Mouse (Mus musculus): Measurements from ENCODE around the gene Nedd9. TPM values are rescaled to one million over a fixed set of nuclear protein-coding genes. Genes with fewer than 3 reads are reported as not detected.

Nedd9 gene
- polyA plus RNA-seq, 1 experiment = not detected

DNA sequence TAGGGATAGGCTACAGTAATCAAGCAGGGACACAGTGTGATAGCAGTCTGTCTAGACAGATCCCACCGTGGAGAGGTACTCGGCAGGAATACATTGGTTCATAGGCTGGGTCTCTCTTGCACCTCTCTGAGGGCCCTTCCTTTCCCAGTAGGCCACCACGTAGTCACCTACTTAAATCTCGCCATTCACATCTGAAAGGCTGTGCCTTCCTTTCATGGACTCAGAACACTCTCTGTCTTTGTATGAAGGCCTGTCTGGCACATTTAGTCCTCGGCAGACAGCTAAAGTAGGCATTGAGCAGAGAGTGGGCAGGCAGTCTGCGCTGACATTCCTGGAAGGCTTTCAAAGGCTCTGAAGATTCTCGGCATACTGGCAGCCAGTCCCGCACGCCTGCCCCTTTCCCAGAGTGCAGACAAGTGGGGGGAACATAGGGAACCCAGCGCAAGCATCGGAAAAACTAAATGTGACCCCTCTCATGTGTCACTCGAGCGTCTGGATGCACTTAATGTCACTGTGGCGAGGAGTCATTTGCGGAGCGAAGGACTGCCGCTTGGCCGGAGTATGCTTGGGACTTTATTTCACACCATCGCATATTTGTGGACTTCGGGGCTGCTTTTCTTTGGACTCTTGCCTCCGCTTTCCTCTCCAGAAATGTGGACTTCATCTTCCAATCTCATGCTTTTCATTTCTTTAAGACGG, 147.4 kb downstream of the Nedd9 start:
- TF ChIP-seq TAL1 (IDR thresholded peaks at IDR 0.05; ENCODE audit: low read length) (no peak), GATA1 (IDR thresholded peaks at IDR 0.05; ENCODE audit: low read length) (no peak)
- Histone ChIP-seq H3K9me3 (ENCODE audit: control insufficient read depth, low read length) (no peaks in the 10 kb centered on the region), H3K4me3 (replicated peaks) (no peak overlapping the region), H3K36me3 (ENCODE audit: control insufficient read depth) (no peaks in the 10 kb centered on the region), H3K4me1 (ENCODE audit: control insufficient read depth) (no peaks in the 10 kb centered on the region), H3K27me3 (ENCODE audit: control insufficient read depth) (no peaks in the 10 kb centered on the region)

DNA sequence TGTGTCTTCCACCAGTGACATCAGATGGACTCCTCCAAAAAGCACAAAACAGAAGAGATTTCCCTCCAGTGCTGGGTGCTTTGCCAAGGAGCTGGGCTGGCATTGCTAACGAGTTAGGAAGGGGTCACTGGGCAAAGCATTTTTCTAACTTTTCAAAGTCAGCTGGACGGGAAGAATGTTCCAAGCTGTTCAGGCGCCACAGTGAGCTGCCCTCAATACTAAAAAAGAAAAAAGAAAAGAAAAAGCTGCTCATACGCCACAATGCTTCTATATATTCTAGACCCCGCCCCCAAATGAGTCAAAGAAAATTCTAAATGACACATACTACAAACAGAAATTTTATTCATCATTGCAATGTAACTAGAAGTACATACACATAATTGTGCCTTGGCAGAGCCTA, 148.0 kb downstream of the Nedd9 start:
- H3K4me1 ChIP-seq (ENCODE audit: control insufficient read depth) = no peaks in the 10 kb centered on the region

DNA sequence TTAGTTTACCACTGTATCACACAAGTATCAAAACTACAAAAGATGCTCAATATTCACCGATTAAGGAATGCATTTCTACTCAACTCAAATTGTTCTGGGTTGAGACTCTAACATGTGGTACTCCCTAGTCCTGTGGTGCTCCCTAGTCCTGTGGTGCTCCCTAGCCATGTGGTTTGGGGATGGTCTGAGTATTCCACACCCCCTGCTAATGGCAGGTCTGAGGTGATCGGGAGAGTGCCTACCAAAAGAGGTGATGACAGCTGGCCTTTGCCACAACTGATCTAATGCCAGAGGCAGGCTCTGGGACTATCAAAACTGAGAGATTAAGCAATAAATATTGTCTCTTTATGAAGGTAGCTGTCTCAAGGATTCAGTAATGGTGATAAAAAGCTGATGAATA, 149.8 kb downstream of the Nedd9 start:
- H3K27me3 ChIP-seq (ENCODE audit: control insufficient read depth) = no peaks in the 10 kb centered on the region
- H3K4me1 ChIP-seq (ENCODE audit: control insufficient read depth) = no peaks in the 10 kb centered on the region
- TF ChIP-seq GATA1 (IDR thresholded peaks at IDR 0.05; ENCODE audit: low read length) (no peak), TAL1 (IDR thresholded peaks at IDR 0.05; ENCODE audit: low read length) (no peak)
- H3K36me3 ChIP-seq (ENCODE audit: control insufficient read depth) = no peaks in the 10 kb centered on the region
- no peak overlapping the region for H3K4me3 ChIP-seq (replicated peaks)
- no peaks in the 10 kb centered on the region for H3K9me3 ChIP-seq (ENCODE audit: control insufficient read depth, low read length)

More for the DNA sequence above, 148.0 kb downstream of the Nedd9 start:
- H3K9me3 ChIP-seq (ENCODE audit: control insufficient read depth, low read length) = no peaks in the 10 kb centered on the region
- TF ChIP-seq GATA1 (IDR thresholded peaks at IDR 0.05; ENCODE audit: low read length) (no peak), TAL1 (IDR thresholded peaks at IDR 0.05; ENCODE audit: low read length) (no peak)
- no peaks in the 10 kb centered on the region for H3K36me3 ChIP-seq (ENCODE audit: control insufficient read depth)
- H3K27me3 ChIP-seq (ENCODE audit: control insufficient read depth) = no peaks in the 10 kb centered on the region
- H3K4me3 ChIP-seq (replicated peaks) = no peak overlapping the region

DNA sequence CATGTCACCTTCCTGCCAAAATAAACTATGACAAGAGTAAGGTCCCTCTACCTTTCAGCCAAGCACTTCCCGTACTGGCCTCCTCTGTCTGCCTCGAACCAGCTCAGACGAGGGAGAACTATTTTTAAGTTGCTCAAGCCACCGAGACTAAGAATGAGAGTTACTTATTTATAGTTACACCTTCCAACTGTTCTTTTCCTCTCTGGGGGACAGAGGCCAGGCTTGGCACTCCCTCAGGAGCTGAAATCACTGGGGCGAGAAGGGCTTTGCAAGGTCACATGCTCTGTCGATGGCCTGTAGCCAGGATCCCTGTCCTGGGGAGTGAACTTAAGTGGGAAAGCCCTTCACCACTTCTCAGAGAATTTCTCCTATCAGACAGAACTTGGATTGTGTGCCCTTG, 150.9 kb downstream of the Nedd9 start:
- no peaks in the 10 kb centered on the region for H3K9me3 ChIP-seq (ENCODE audit: control insufficient read depth, low read length)
- no peaks in the 10 kb centered on the region for H3K36me3 ChIP-seq (ENCODE audit: control insufficient read depth)
- TF ChIP-seq GATA1 (IDR thresholded peaks at IDR 0.05; ENCODE audit: low read length) = no peak
- TF ChIP-seq TAL1 (IDR thresholded peaks at IDR 0.05; ENCODE audit: low read length) = no peak
- no peaks in the 10 kb centered on the region for H3K4me1 ChIP-seq (ENCODE audit: control insufficient read depth)
- no peaks in the 10 kb centered on the region for H3K27me3 ChIP-seq (ENCODE audit: control insufficient read depth)
- H3K4me3 ChIP-seq (replicated peaks) = no peak overlapping the region

DNA sequence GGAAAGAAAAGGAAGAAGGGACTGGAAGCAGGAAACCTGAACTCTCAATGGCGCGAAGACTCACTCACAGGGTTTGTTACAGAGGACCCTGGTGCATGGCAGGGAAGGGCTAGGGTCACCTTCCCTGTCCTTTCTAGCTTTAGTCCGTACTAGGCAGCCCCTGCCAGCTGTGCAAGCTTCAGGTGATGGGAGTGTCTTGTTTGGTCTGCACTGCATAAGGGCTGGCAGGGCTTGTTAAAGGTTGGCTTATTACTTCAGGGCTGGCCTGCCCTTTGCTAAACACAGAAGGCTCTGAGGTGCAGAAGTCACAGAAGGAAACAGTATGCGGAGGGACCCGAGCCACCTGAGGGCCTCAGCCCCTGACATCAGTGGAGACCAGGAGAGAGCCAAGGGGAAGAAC, 151.4 kb downstream of the Nedd9 start:
- Histone ChIP-seq H3K27me3 (ENCODE audit: control insufficient read depth) (no peaks in the 10 kb centered on the region), H3K4me3 (replicated peaks) (no peak overlapping the region), H3K9me3 (ENCODE audit: control insufficient read depth, low read length) (no peaks in the 10 kb centered on the region), H3K36me3 (ENCODE audit: control insufficient read depth) (no peaks in the 10 kb centered on the region), H3K4me1 (ENCODE audit: control insufficient read depth) (no peaks in the 10 kb centered on the region)
- TF ChIP-seq GATA1 (IDR thresholded peaks at IDR 0.05; ENCODE audit: low read length) (no peak), TAL1 (IDR thresholded peaks at IDR 0.05; ENCODE audit: low read length) (no peak)

DNA sequence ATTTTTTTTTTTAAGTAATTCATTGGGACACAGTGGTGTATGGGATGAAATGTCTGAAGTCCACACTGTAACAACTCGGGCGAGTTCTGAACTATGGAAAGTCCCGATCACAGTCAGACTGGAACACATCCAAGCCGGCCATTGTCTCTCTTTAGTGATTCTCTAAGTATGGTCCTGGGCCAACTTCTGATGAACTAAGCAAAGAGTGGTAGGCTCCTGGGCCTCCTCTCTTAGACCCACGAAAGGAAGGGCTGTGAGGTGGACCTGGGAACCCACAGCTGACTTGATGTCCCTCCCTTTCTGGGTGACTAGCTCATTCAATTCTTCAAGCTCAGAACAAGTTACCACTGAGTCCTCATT, 152.5 kb downstream of the Nedd9 start:
- no peak overlapping the region for H3K4me3 ChIP-seq (replicated peaks)
- no peaks in the 10 kb centered on the region for H3K9me3 ChIP-seq (ENCODE audit: control insufficient read depth, low read length)
- no peak for TF ChIP-seq GATA1 (IDR thresholded peaks at IDR 0.05; ENCODE audit: low read length)
- no peak for TF ChIP-seq TAL1 (IDR thresholded peaks at IDR 0.05; ENCODE audit: low read length)
- H3K4me1 ChIP-seq (ENCODE audit: control insufficient read depth) = no peaks in the 10 kb centered on the region
- H3K36me3 ChIP-seq (ENCODE audit: control insufficient read depth) = no peaks in the 10 kb centered on the region
- H3K27me3 ChIP-seq (ENCODE audit: control insufficient read depth) = no peaks in the 10 kb centered on the region

DNA sequence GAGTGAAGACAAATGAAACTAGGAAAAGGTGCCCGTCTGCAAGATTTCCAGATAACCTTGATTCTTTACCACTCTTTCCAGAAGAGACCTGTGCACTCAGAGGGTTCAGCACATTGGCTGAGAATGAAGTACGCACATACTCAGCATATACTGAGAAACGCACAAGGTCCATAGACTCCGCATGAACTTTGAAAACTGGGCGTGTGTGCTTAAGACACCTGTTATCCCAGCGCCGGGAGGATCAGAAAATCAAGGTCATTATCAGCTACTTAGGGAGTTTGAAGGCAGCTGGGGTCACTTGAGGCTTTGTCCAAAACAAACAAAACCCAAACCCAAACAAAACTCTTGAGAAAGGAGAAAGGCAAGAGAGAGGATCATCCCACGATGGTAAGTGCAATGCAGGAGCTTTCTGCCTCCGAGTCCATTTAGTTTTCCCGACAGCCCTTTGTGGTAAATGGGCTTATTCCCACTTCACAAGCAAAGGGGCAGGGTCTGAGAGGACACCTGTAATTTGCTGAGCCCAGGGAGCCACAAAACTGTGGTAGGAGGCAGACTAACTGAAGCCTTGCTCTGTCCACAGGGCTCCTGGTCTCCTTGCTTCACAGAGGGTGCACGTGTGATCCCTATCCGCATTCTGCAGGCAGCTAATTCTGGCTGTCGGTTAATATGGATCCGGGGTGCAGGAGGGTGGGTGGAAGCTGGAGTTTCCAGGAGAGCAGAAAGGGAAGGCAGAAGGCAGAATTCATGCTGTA, 153.1 kb downstream of the Nedd9 start:
- TF ChIP-seq TAL1 (IDR thresholded peaks at IDR 0.05; ENCODE audit: low read length) = no peak
- no peak for TF ChIP-seq GATA1 (IDR thresholded peaks at IDR 0.05; ENCODE audit: low read length)
- Histone ChIP-seq H3K27me3 (ENCODE audit: control insufficient read depth) (no peaks in the 10 kb centered on the region), H3K36me3 (ENCODE audit: control insufficient read depth) (no peaks in the 10 kb centered on the region), H3K4me3 (replicated peaks) (no peak overlapping the region), H3K4me1 (ENCODE audit: control insufficient read depth) (no peaks in the 10 kb centered on the region), H3K9me3 (ENCODE audit: control insufficient read depth, low read length) (no peaks in the 10 kb centered on the region)

DNA sequence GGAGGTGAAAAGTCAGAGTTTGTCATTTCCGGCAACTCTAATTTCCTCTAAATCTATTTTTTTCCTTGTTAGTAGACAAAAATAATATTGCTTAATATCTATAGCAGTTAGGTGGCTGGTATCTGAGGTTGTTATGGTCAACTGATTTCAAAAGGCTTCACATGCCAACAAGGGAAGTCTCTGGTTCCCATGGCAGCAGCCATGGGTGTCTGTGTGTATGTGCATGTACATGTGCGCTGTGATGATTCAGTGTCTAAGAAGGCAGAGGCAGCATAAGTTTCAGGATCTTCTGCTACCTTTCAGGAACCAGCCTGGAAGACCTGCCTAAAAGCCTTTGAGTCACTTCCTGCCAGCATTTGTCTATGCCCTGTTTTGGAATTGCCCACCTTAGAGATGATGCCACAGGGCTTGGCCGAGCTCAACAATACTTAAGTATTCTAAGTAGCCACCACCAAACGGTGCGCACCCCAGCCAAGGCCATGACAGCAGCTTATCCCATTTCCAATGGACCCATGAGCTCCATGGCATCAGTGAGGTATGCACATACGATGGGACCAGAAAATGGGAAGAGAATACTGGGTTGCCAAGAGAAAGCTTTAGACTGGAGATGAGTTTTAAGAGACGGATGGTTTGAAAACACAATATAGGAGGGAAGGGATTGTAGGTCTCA, 155.4 kb downstream of the Nedd9 start:
- TF ChIP-seq TAL1 (IDR thresholded peaks at IDR 0.05; ENCODE audit: low read length) (no peak), GATA1 (IDR thresholded peaks at IDR 0.05; ENCODE audit: low read length) (no peak)
- no peaks in the 10 kb centered on the region for H3K9me3 ChIP-seq (ENCODE audit: control insufficient read depth, low read length)
- H3K27me3 ChIP-seq (ENCODE audit: control insufficient read depth) = no peaks in the 10 kb centered on the region
- no peaks in the 10 kb centered on the region for H3K36me3 ChIP-seq (ENCODE audit: control insufficient read depth)
- H3K4me1 ChIP-seq (ENCODE audit: control insufficient read depth) = no peaks in the 10 kb centered on the region
- H3K4me3 ChIP-seq (replicated peaks) = no peak overlapping the region
